Mouse (Mus musculus) forebrain, embryonic 13.5 days (tissue): ENCODE measurements around the gene Plb1. TPM values are rescaled to one million over a fixed set of nuclear protein-coding genes. Genes with fewer than 3 reads are reported as not detected.

ENCODE experiments used
- ATAC-seq: fragments of 200-750 bp; cut with Nextera tagmentation; 2 replicates; pipeline ENCODE4 v1.8.0; 2017
- H3K27ac ChIP-seq: fragments of 300-500 bp; sonication (generic); 2 replicates; pipeline ENCODE4 v1.5.1; 2015; ENCODE audit warnings: inconsistent platforms, mild to moderate bottlenecking, moderate library complexity
- H3K27me3 ChIP-seq: fragments of 300-500 bp; sonication (generic); 2 replicates; pipeline ENCODE4 v1.6.1; 2015; ENCODE audit warnings: mild to moderate bottlenecking, inconsistent platforms
- H3K36me3 ChIP-seq: fragments of 300-500 bp; sonication (generic); 2 replicates; pipeline ENCODE4 v1.6.1; 2015; ENCODE audit warnings: mild to moderate bottlenecking, inconsistent platforms; ENCODE audit not compliant: poor library complexity, severe bottlenecking
- H3K4me1 ChIP-seq: fragments of 300-500 bp; sonication (generic); 2 replicates; pipeline ENCODE4 v1.6.1; 2015; ENCODE audit warnings: inconsistent platforms
- H3K4me2 ChIP-seq: fragments of 300-500 bp; sonication (generic); 2 replicates; pipeline ENCODE4 v1.6.1; 2015; ENCODE audit warnings: inconsistent platforms, mild to moderate bottlenecking, moderate library complexity
- H3K4me3 ChIP-seq: fragments of 300-500 bp; sonication (generic); 2 replicates; pipeline ENCODE4 v1.5.1; 2015; ENCODE audit warnings: mild to moderate bottlenecking, inconsistent platforms
- H3K9ac ChIP-seq: fragments of 300-500 bp; sonication (generic); 2 replicates; pipeline ENCODE4 v1.6.1; 2015; ENCODE audit warnings: mild to moderate bottlenecking, inconsistent platforms
- H3K9me3 ChIP-seq: fragments of 300-500 bp; sonication (generic); replicated peaks from 2 replicates; pipeline ENCODE4 v1.6.1; 2016; ENCODE audit warnings: inconsistent platforms
- WGBS: fragments of 180-500 bp; shearing (Covaris S2); methylation state at CpG from one replicate; pipeline ENCODE4 v1.1.7; 2015; 5-methylcytosine and 5-hydroxymethylcytosine counted together
- polyA plus RNA-seq: library from polyadenylated mRNA; unstranded; fragments of >200 nt; fragmentation: Nextera tagmentation; extraction: Ambion mirVana; gene quantifications from 2 replicates; pipeline ENCODE4 v1.2.1, GENCODE M21; 2015

Gene Plb1
- polyA plus RNA-seq, 1 experiment from 2014 or later = not detected

DNA sequence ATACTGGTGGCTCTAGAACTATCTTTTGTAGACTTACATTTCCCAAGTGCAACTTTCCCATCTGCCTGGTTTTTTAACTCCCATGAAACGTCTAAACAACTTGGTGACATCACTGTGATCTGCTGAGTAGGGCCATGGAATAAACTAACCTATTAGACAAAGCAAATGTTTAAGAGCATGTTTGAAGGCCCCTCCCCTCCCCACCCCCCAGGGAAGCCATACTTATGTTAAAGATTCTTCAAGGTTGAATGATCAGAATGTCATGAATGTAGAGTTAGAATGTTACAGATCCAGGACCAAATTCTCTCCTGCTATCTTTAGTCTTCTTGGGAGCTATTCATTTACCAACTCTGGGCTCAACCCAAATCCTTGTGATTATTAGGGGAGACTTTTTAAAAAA lies 107.7 kb downstream of the Plb1 start:
- no peak for ATAC-seq
- Histone ChIP-seq H3K4me1 (peaks cover 8% of the 10 kb centered on the region), H3K27me3 (no peaks in the 10 kb centered on the region), H3K9ac (no peak overlapping the region), H3K4me2 (no peak overlapping the region), H3K4me3 (no peak overlapping the region), H3K9me3 (no peaks in the 10 kb centered on the region), H3K36me3 (no peaks in the 10 kb centered on the region), H3K27ac (no peak overlapping the region)
- 65% methylated on average over 1 of the region's 1 CpGs for WGBS

- Histone ChIP-seq H3K4me2 (no peak overlapping the region), H3K4me3 (no peak overlapping the region), H3K27ac (no peak overlapping the region), H3K9me3 (no peaks in the 10 kb centered on the region), H3K4me1 (0 out of 2 replicates have a peak, but pooled peaks cover 3% of the 10 kb centered on the region), H3K36me3 (no peaks in the 10 kb centered on the region), H3K9ac (no peak overlapping the region), H3K27me3 (no peaks in the 10 kb centered on the region)
- no peak for ATAC-seq
- WGBS = 70% methylated on average over 5 of the region's 5 CpGs
Measured at GRCm38 (mm10) chr5:32342711-32343285, 110.3 kb downstream of the Plb1 start.

DNA sequence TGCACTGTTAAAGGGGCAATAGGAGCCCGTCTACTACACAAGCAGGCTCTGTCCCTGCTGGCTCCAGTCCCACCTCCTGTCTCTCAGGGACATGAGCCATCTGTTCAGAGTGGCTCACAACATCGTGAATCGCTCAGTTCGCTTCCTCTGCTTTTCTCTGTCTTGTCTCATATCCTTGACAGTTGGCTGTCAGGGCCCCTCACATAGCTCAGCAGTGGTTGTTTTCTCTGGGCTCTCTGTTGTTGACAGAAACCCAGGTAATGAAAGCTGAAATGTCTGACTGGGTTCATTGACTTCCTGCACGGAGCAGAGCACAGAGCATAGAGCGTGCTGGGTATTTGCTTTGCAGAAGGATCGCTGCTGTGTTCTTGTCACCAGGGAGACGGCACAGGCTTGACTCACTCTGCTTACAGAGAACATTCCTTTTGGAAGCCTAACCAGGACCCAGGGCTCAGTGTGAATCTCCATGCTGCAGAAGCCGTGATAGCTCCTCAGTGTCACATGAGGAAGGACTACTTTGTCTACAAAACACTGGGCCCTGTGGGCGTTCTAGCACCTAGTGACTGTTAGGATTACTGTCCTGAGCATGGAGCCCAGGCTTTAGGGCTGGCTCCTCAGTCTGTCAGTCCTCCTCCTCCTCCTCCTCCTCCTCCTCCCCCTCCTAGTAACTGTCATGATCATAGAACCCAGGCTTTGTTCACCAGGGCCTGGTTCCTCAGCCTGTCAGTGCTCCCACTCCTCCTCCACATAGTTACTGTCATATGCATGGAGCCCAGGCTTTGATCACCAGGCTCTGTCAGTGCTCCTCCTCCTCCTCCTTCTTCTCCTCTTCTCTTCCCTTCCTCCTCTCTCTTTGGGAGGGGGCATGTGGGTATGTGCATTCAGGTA lies 113.8 kb downstream of the Plb1 start:
- Histone ChIP-seq H3K4me2 (no peak overlapping the region), H3K27me3 (no peaks in the 10 kb centered on the region), H3K4me1 (no peaks in the 10 kb centered on the region), H3K36me3 (no peaks in the 10 kb centered on the region), H3K27ac (peak overlapping the region; percentile 54; the same call in 1 of the 2 replicates), H3K9me3 (no peaks in the 10 kb centered on the region), H3K9ac (no peak overlapping the region), H3K4me3 (no peak overlapping the region)
- 61% methylated on average over 10 of the region's 10 CpGs for whole genome bisulfite sequencing
- peak; percentile 78 for ATAC-seq

GRCm38 (mm10) chr5:32349718-32350117 lies 117.2 kb downstream of the Plb1 start:
- H3K27me3 ChIP-seq = no peaks in the 10 kb centered on the region
- no peak overlapping the region for H3K27ac ChIP-seq
- H3K4me1 ChIP-seq = no peaks in the 10 kb centered on the region
- H3K9ac ChIP-seq = no peak overlapping the region
- H3K9me3 ChIP-seq = no peaks in the 10 kb centered on the region
- 92% methylated on average over 3 of the region's 3 CpGs for WGBS
- no peaks in the 10 kb centered on the region for H3K36me3 ChIP-seq
- no peak for ATAC-seq
- no peak overlapping the region for H3K4me3 ChIP-seq
- no peak overlapping the region for H3K4me2 ChIP-seq

GRCm38 (mm10) chr5:32350551-32351256 lies 118.2 kb downstream of the Plb1 start:
- H3K4me1 ChIP-seq = no peaks in the 10 kb centered on the region

GRCm38 (mm10) chr5:32351721-32352465 lies 119.4 kb downstream of the Plb1 start:
- H3K36me3 ChIP-seq = no peaks in the 10 kb centered on the region
- H3K9me3 ChIP-seq = no peaks in the 10 kb centered on the region
- H3K9ac ChIP-seq = no peak overlapping the region
- H3K4me2 ChIP-seq = no peak overlapping the region
- no peak overlapping the region for H3K27ac ChIP-seq
- WGBS = 77% methylated on average over 4 of the region's 4 CpGs
- no peaks in the 10 kb centered on the region for H3K27me3 ChIP-seq
- H3K4me3 ChIP-seq = no peak overlapping the region
- H3K4me1 ChIP-seq = no peaks in the 10 kb centered on the region
- ATAC-seq = no peak

More at GRCm38 (mm10) chr5:32350551-32351256, 118.2 kb downstream of the Plb1 start:
- Histone ChIP-seq H3K27ac (no peak overlapping the region), H3K9ac (no peak overlapping the region), H3K27me3 (no peaks in the 10 kb centered on the region), H3K36me3 (no peaks in the 10 kb centered on the region), H3K9me3 (no peaks in the 10 kb centered on the region), H3K4me3 (no peak overlapping the region), H3K4me2 (no peak overlapping the region)
- 84% methylated on average over 3 of the region's 3 CpGs for WGBS
- ATAC-seq = no peak

DNA sequence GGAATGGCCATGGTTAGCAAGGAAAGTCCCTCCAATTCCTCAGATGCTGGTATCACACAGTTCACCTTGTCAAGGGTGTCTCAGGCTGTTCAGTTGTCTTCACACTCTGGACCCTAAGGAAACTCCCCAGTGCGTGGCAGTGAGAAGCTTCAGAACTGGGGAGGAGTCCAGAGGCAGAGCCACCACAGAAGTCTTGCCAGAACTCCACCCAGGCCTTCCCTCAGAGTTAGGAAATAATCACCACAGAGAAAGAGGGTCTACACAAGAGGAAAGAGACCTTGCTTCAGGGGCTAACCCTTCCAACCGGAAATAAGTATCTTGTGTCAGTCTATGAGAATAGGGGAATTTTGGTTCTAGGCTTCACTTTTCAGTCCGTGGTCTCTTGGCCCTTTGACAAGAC lies 120.3 kb downstream of the Plb1 start:
- H3K9ac ChIP-seq = no peak overlapping the region
- no peaks in the 10 kb centered on the region for H3K4me1 ChIP-seq
- H3K36me3 ChIP-seq = no peaks in the 10 kb centered on the region
- no peaks in the 10 kb centered on the region for H3K27me3 ChIP-seq
- no peak overlapping the region for H3K27ac ChIP-seq
- no peak overlapping the region for H3K4me3 ChIP-seq
- no peak for ATAC-seq
- H3K4me2 ChIP-seq = no peak overlapping the region
- 90% methylated on average over 3 of the region's 3 CpGs for WGBS
- no peaks in the 10 kb centered on the region for H3K9me3 ChIP-seq

- Histone ChIP-seq H3K4me1 (no peaks in the 10 kb centered on the region), H3K4me2 (no peak overlapping the region), H3K27me3 (no peaks in the 10 kb centered on the region), H3K9me3 (no peaks in the 10 kb centered on the region), H3K27ac (no peak overlapping the region), H3K9ac (no peak overlapping the region), H3K36me3 (no peaks in the 10 kb centered on the region), H3K4me3 (no peak overlapping the region)
- 78% methylated on average over 2 of the region's 2 CpGs for WGBS
- ATAC-seq = no peak
Measured at GRCm38 (mm10) chr5:32353280-32353679, 120.8 kb downstream of the Plb1 start.

- no peak overlapping the region for H3K9ac ChIP-seq
- no peak overlapping the region for H3K4me3 ChIP-seq
- no peak for ATAC-seq
- no peaks in the 10 kb centered on the region for H3K27me3 ChIP-seq
- no peak overlapping the region for H3K4me2 ChIP-seq
- no peak overlapping the region for H3K27ac ChIP-seq
- H3K4me1 ChIP-seq = no peaks in the 10 kb centered on the region
- H3K36me3 ChIP-seq = no peaks in the 10 kb centered on the region
- 96% methylated on average over 4 of the region's 4 CpGs for WGBS
- H3K9me3 ChIP-seq = no peaks in the 10 kb centered on the region
Measured at GRCm38 (mm10) chr5:32360511-32360910, 128.0 kb downstream of the Plb1 start.

GRCm38 (mm10) chr5:32361441-32362235 lies 129.1 kb downstream of the Plb1 start:
- Histone ChIP-seq H3K4me3 (no peak overlapping the region), H3K36me3 (no peaks in the 10 kb centered on the region), H3K9ac (no peak overlapping the region), H3K27ac (no peak overlapping the region), H3K27me3 (0 out of 2 replicates have a peak, but pooled peaks cover 5% of the 10 kb centered on the region), H3K4me2 (no peak overlapping the region), H3K9me3 (no peaks in the 10 kb centered on the region), H3K4me1 (no peaks in the 10 kb centered on the region)
- WGBS = 91% methylated on average over 3 of the region's 3 CpGs
- no peak for ATAC-seq

- H3K4me1 ChIP-seq = no peaks in the 10 kb centered on the region
- H3K9me3 ChIP-seq = no peaks in the 10 kb centered on the region
- no peak overlapping the region for H3K4me2 ChIP-seq
- no peaks in the 10 kb centered on the region for H3K36me3 ChIP-seq
- ATAC-seq = no peak
- 0 out of 2 replicates have a peak, but pooled peaks cover 5% of the 10 kb centered on the region for H3K27me3 ChIP-seq
- no peak overlapping the region for H3K9ac ChIP-seq
- H3K4me3 ChIP-seq = no peak overlapping the region
- WGBS = 88% methylated on average over 1 of the region's 1 CpGs
- H3K27ac ChIP-seq = no peak overlapping the region
Measured at GRCm38 (mm10) chr5:32369391-32369790, 136.9 kb downstream of the Plb1 start.
